Mouse (Mus musculus): ENCODE measurements at regions not wholly inside any gene's neighbourhood (a gene's known extent, or its start where the extent isn't known, plus 50 kb on each side); places are given as distances from the start of the nearest gene placed in this dataset.

GRCm38 (mm10) chrX:142456022-142456421 is 65.7 kb upstream of the Acsl4 start:
- no peaks in the 10 kb centered on the region for H3K27me3 ChIP-seq (ENCODE audit: control insufficient read depth, insufficient read depth, low read length)
- H3K4me2 ChIP-seq (ENCODE audit: low read length): no peak overlapping the region
- H3K36me3 ChIP-seq (ENCODE audit: control insufficient read depth, insufficient read depth, low read length): no peaks in the 10 kb centered on the region
- H3K4me3 ChIP-seq (ENCODE audit: control insufficient read depth in 1 of 2, insufficient read depth in 1 of 2, low read depth in 1 of 2, low read length in 2 of 2): no peak overlapping the region
- H3K27ac ChIP-seq (replicated peaks in 1 of 2; ENCODE audit: control insufficient read depth in 1 of 2, insufficient read depth in 1 of 2, low read depth in 2 of 2, low read length in 2 of 2): no peak overlapping the region
- ATAC-seq (ENCODE audit: insufficient number of reproducible peaks, insufficient read depth, low FRiP score, low read depth): no peak
- H3K9ac ChIP-seq (ENCODE audit: low read length): no peak overlapping the region
- no peaks in the 10 kb centered on the region for H3K9me3 ChIP-seq (ENCODE audit: control insufficient read depth, low read length)
- H3K4me1 ChIP-seq (ENCODE audit: control insufficient read depth in 2 of 2, insufficient read depth in 2 of 2, low read length in 2 of 2): no peaks in the 10 kb centered on the region
- WGBS: 34% methylated on average over 1 of the region's 1 CpGs

GRCm38 (mm10) chrX:142464174-142464573 is 73.8 kb upstream of the Acsl4 start:
- H3K4me1 ChIP-seq (ENCODE audit: control insufficient read depth in 2 of 2, insufficient read depth in 2 of 2, low read length in 2 of 2): peaks cover 2% of the 10 kb centered on the region in 2 experiments; a peak in 2 of 4 replicates
- WGBS: 58% methylated on average over 2 of the region's 2 CpGs
- H3K36me3 ChIP-seq (ENCODE audit: control insufficient read depth, insufficient read depth, low read length): no peaks in the 10 kb centered on the region
- ATAC-seq (ENCODE audit: insufficient number of reproducible peaks, insufficient read depth, low FRiP score, low read depth): no peak
- H3K9ac ChIP-seq (ENCODE audit: low read length): no peak overlapping the region
- no peaks in the 10 kb centered on the region for H3K27me3 ChIP-seq (ENCODE audit: control insufficient read depth, insufficient read depth, low read length)
- no peak overlapping the region for H3K4me2 ChIP-seq (ENCODE audit: low read length)
- H3K27ac ChIP-seq (replicated peaks in 1 of 2; ENCODE audit: control insufficient read depth in 1 of 2, insufficient read depth in 1 of 2, low read depth in 2 of 2, low read length in 2 of 2): no peak overlapping the region
- H3K9me3 ChIP-seq (ENCODE audit: control insufficient read depth, low read length): no peaks in the 10 kb centered on the region
- no peak overlapping the region for H3K4me3 ChIP-seq (ENCODE audit: control insufficient read depth in 1 of 2, insufficient read depth in 1 of 2, low read depth in 1 of 2, low read length in 2 of 2)

DNA sequence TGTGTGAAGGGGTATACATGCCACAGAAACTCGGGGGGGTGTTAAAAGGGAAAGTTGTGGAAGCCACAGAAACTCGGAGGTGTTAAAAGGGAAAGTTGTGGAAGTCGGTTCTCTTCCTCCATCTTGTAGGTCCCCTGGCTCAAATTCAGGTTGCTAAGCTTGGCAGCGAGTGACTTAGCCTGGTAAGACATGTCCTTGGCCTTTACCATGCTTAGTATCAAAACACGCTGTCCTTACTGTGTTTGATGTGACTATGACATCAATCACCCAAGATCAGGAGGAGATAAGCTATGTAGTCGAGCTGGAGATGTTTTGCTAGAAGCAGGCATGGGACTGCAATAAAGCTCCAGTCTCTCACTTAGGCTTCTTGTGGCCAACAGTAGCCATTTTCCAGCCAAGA is 74.4 kb upstream of the Acsl4 start:
- Histone ChIP-seq H3K4me2 (ENCODE audit: low read length) (no peak overlapping the region), H3K4me3 (ENCODE audit: control insufficient read depth in 1 of 2, insufficient read depth in 1 of 2, low read depth in 1 of 2, low read length in 2 of 2) (no peak overlapping the region), H3K9me3 (ENCODE audit: control insufficient read depth, low read length) (no peaks in the 10 kb centered on the region), H3K9ac (ENCODE audit: low read length) (no peak overlapping the region), H3K27ac (replicated peaks in 1 of 2; ENCODE audit: control insufficient read depth in 1 of 2, insufficient read depth in 1 of 2, low read depth in 2 of 2, low read length in 2 of 2) (no peak overlapping the region), H3K27me3 (ENCODE audit: control insufficient read depth, insufficient read depth, low read length) (no peaks in the 10 kb centered on the region), H3K36me3 (ENCODE audit: control insufficient read depth, insufficient read depth, low read length) (no peaks in the 10 kb centered on the region), H3K4me1 (ENCODE audit: control insufficient read depth in 2 of 2, insufficient read depth in 2 of 2, low read length in 2 of 2) (peaks cover 2% of the 10 kb centered on the region in 2 experiments; a peak in 2 of 4 replicates)
- 60% methylated on average over 6 of the region's 6 CpGs for WGBS
- no peak for ATAC-seq (ENCODE audit: insufficient number of reproducible peaks, insufficient read depth, low FRiP score, low read depth)

- Histone ChIP-seq H3K4me2 (ENCODE audit: low read length) (no peak overlapping the region), H3K4me3 (ENCODE audit: control insufficient read depth in 1 of 2, insufficient read depth in 1 of 2, low read depth in 1 of 2, low read length in 2 of 2) (no peak overlapping the region), H3K9me3 (ENCODE audit: control insufficient read depth, low read length) (no peaks in the 10 kb centered on the region), H3K4me1 (ENCODE audit: control insufficient read depth in 2 of 2, insufficient read depth in 2 of 2, low read length in 2 of 2) (peaks cover 2% of the 10 kb centered on the region in 2 experiments; a peak in 2 of 4 replicates), H3K36me3 (ENCODE audit: control insufficient read depth, insufficient read depth, low read length) (no peaks in the 10 kb centered on the region), H3K27me3 (ENCODE audit: control insufficient read depth, insufficient read depth, low read length) (no peaks in the 10 kb centered on the region), H3K27ac (replicated peaks in 1 of 2; ENCODE audit: control insufficient read depth in 1 of 2, insufficient read depth in 1 of 2, low read depth in 2 of 2, low read length in 2 of 2) (no peak overlapping the region; a peak in 1 of 4 replicates), H3K9ac (ENCODE audit: low read length) (no peak overlapping the region)
- WGBS: 30% methylated on average over 5 of the region's 5 CpGs
- ATAC-seq (ENCODE audit: insufficient number of reproducible peaks, insufficient read depth, low FRiP score, low read depth): no peak
Measured at GRCm38 (mm10) chrX:142467850-142468256, 77.5 kb upstream of the Acsl4 start.

DNA sequence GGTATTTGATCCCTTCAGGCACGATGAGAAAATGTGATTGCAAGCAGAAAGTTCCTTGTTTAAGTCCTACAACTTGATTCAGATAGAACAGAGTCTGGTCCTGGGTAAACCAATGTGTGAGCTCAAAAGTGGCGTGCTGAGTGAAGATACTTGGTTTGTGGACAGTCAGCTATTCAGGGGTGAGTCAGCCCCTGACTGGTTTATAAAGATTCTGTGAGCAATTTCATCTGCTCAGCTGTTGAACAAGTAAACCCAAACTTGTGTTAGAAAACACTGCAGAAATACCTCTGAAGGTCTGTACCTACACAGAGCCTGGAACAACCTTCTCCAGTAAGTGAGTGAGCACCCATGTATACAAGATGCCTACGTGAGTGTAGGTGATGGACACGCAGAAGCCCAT is 78.1 kb upstream of the Acsl4 start:
- peaks cover 2% of the 10 kb centered on the region in 2 experiments; a peak in 2 of 4 replicates for H3K4me1 ChIP-seq (ENCODE audit: control insufficient read depth in 2 of 2, insufficient read depth in 2 of 2, low read length in 2 of 2)
- no peak overlapping the region for H3K4me3 ChIP-seq (ENCODE audit: control insufficient read depth in 1 of 2, insufficient read depth in 1 of 2, low read depth in 1 of 2, low read length in 2 of 2)
- no peak overlapping the region for H3K4me2 ChIP-seq (ENCODE audit: low read length)
- peak overlapping the region in 1 of 2 experiments; percentile 5; a peak in 1 of 4 replicates for H3K27ac ChIP-seq (replicated peaks in 1 of 2; ENCODE audit: control insufficient read depth in 1 of 2, insufficient read depth in 1 of 2, low read depth in 2 of 2, low read length in 2 of 2)
- no peaks in the 10 kb centered on the region for H3K36me3 ChIP-seq (ENCODE audit: control insufficient read depth, insufficient read depth, low read length)
- H3K9ac ChIP-seq (ENCODE audit: low read length): no peak overlapping the region
- WGBS: 45% methylated on average over 4 of the region's 4 CpGs
- H3K9me3 ChIP-seq (ENCODE audit: control insufficient read depth, low read length): no peaks in the 10 kb centered on the region
- no peak for ATAC-seq (ENCODE audit: insufficient number of reproducible peaks, insufficient read depth, low FRiP score, low read depth)
- H3K27me3 ChIP-seq (ENCODE audit: control insufficient read depth, insufficient read depth, low read length): no peaks in the 10 kb centered on the region

GRCm38 (mm10) chrX:142469048-142469634 is 78.8 kb upstream of the Acsl4 start:
- peaks cover 2% of the 10 kb centered on the region in 2 experiments; a peak in 2 of 4 replicates for H3K4me1 ChIP-seq (ENCODE audit: control insufficient read depth in 2 of 2, insufficient read depth in 2 of 2, low read length in 2 of 2)
- ATAC-seq (ENCODE audit: insufficient number of reproducible peaks, insufficient read depth, low FRiP score, low read depth): no peak
- no peaks in the 10 kb centered on the region for H3K36me3 ChIP-seq (ENCODE audit: control insufficient read depth, insufficient read depth, low read length)
- WGBS: 24% methylated on average over 7 of the region's 7 CpGs
- H3K4me3 ChIP-seq (ENCODE audit: control insufficient read depth in 1 of 2, insufficient read depth in 1 of 2, low read depth in 1 of 2, low read length in 2 of 2): no peak overlapping the region
- no peak overlapping the region for H3K4me2 ChIP-seq (ENCODE audit: low read length)
- no peak overlapping the region for H3K9ac ChIP-seq (ENCODE audit: low read length)
- H3K27me3 ChIP-seq (ENCODE audit: control insufficient read depth, insufficient read depth, low read length): no peaks in the 10 kb centered on the region
- peak overlapping the region in 1 of 2 experiments; percentile 20; a peak in 1 of 4 replicates for H3K27ac ChIP-seq (replicated peaks in 1 of 2; ENCODE audit: control insufficient read depth in 1 of 2, insufficient read depth in 1 of 2, low read depth in 2 of 2, low read length in 2 of 2)
- H3K9me3 ChIP-seq (ENCODE audit: control insufficient read depth, low read length): no peaks in the 10 kb centered on the region

DNA sequence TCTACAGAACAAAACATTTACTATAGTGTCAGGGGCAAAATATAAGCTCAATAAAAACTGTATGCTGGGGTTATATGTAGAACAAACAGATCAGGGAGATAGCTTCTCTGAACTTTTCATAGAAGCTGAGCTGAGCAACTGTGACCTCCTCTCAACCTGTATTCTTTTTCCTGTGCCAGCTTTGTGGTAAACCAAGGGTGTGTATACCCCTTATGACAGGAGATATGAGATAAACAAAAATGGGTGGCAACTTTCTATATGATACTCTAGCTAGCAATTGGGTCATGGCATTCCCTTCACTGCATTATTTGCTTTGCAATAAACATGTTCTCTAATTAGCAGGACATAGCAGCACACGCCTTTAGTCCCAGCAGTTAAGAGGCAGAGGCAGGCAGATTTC is 79.7 kb upstream of the Acsl4 start:
- Histone ChIP-seq H3K36me3 (ENCODE audit: control insufficient read depth, insufficient read depth, low read length) (no peaks in the 10 kb centered on the region), H3K9ac (ENCODE audit: low read length) (no peak overlapping the region), H3K4me2 (ENCODE audit: low read length) (no peak overlapping the region), H3K27me3 (ENCODE audit: control insufficient read depth, insufficient read depth, low read length) (no peaks in the 10 kb centered on the region), H3K27ac (replicated peaks in 1 of 2; ENCODE audit: control insufficient read depth in 1 of 2, insufficient read depth in 1 of 2, low read depth in 2 of 2, low read length in 2 of 2) (no peak overlapping the region), H3K9me3 (ENCODE audit: control insufficient read depth, low read length) (no peaks in the 10 kb centered on the region), H3K4me3 (ENCODE audit: control insufficient read depth in 1 of 2, insufficient read depth in 1 of 2, low read depth in 1 of 2, low read length in 2 of 2) (no peak overlapping the region), H3K4me1 (ENCODE audit: control insufficient read depth in 2 of 2, insufficient read depth in 2 of 2, low read length in 2 of 2) (peaks cover 2% of the 10 kb centered on the region in 2 experiments; a peak in 2 of 4 replicates)
- 68% methylated on average over 1 of the region's 1 CpGs for whole genome bisulfite sequencing
- no peak for ATAC-seq (ENCODE audit: insufficient number of reproducible peaks, insufficient read depth, low FRiP score, low read depth)

Measured in heart, embryonic 14.5 days (tissue).